Mouse (Mus musculus): Measurements from ENCODE around the gene Gsdma.
A peak's percentile ranks its signal among the peaks of the same experiment; 100 is the strongest.

- TF ChIP-seq CTCF (conservative IDR thresholded peaks at IDR 0.05 in 1 of 2, IDR thresholded peaks at IDR 0.05 in 1 of 2; ENCODE audit: low read depth in 2 of 2, low read length in 2 of 2): no peak
- 0 out of 2 replicates have a peak, but pooled peaks have one; percentile 8 for TF ChIP-seq POLR2A (IDR thresholded peaks at IDR 0.05; ENCODE audit: low read depth, low read length)
- no peak; the same call in 1 of the 2 replicates for TF ChIP-seq ZMIZ1 (IDR thresholded peaks at IDR 0.05; ENCODE audit: low read depth, low read length)
- TF ChIP-seq USF2 (conservative IDR thresholded peaks at IDR 0.05; ENCODE audit: low read depth, low read length): no peak
- no peak for TF ChIP-seq MAFK (IDR thresholded peaks at IDR 0.05; ENCODE audit: insufficient replicate concordance, low read length)
- no peak for TF ChIP-seq BHLHE40 (IDR thresholded peaks at IDR 0.05; ENCODE audit: low read depth, low read length)
- TF ChIP-seq MEF2A (IDR thresholded peaks at IDR 0.05; ENCODE audit: borderline replicate concordance, low read depth, low read length): no peak
- TF ChIP-seq ETS1 (conservative IDR thresholded peaks at IDR 0.05; ENCODE audit: low read depth, low read length): no peak
- no peak for TF ChIP-seq RAD21 (IDR thresholded peaks at IDR 0.05; ENCODE audit: low read depth, low read length)
- TF ChIP-seq SIN3A (IDR thresholded peaks at IDR 0.05; ENCODE audit: low read length): no peak
Observed at GRCm38 (mm10) chr11:98696454-98697216, 32.5 kb downstream of the Gsdma start.

Measured in CH12.LX (cell line).